Mouse (Mus musculus): Measurements from ENCODE around the gene Tceal9.

DNA sequence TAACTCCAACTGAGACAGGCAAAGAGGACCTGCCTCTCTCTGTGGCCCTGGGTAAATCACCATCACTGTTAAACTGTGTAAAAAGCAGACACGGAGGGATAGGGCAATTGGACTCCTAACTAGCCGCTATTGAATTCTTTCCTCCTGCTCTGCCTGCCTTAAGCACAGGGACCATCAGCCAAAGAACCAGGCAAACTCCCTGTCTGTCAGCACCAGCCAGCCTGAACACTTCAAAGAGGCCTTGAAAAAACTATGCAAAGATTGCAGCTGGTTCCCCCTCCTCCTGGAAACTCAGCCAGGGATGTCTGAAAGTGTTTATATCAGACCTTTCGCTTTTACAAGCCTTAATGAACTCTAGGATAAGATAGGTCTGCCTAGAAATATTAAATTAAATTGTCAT, 29.7 kb downstream of the Tceal9 start:
- TF ChIP-seq TAL1 (IDR thresholded peaks at IDR 0.05; ENCODE audit: low read length) (no peak), CTCF (IDR thresholded peaks at IDR 0.05 in 2 of 3, conservative IDR thresholded peaks at IDR 0.05 in 1 of 3; ENCODE audit: control insufficient read depth in 1 of 3, insufficient read depth in 1 of 3, low read depth in 2 of 3, low read length in 3 of 3, poor library complexity in 1 of 3, severe bottlenecking in 1 of 3) (no peak), EP300 (IDR thresholded peaks at IDR 0.05; ENCODE audit: low read depth in 1 of 2, low read length in 2 of 2) (no peak), MYC (IDR thresholded peaks at IDR 0.05; ENCODE audit: low read depth, low read length) (no peak), RCOR1 (IDR thresholded peaks at IDR 0.05; ENCODE audit: low read depth, low read length) (no peak), MAX (IDR thresholded peaks at IDR 0.05; ENCODE audit: low read length) (no peak), POLR2AphosphoS2 (IDR thresholded peaks at IDR 0.05; ENCODE audit: low read length) (no peak), POLR2A (IDR thresholded peaks at IDR 0.05; ENCODE audit: control insufficient read depth in 1 of 2, insufficient read depth in 1 of 2, low read depth in 1 of 2, low read length in 2 of 2, poor library complexity in 1 of 2) (no peak), KAT2A (conservative IDR thresholded peaks at IDR 0.05; ENCODE audit: low read depth, low read length) (no peak), UBTF (IDR thresholded peaks at IDR 0.05; ENCODE audit: borderline replicate concordance, insufficient read depth, low read depth, low read length) (no peak), GATA1 (IDR thresholded peaks at IDR 0.05; ENCODE audit: low read depth, low read length) (no peak), USF1 (IDR thresholded peaks at IDR 0.05; ENCODE audit: low read depth, low read length) (no peak)
